Mouse (Mus musculus) small intestine, adult 10 weeks (tissue): Measurements from ENCODE around the gene Catsper3. TPM values are rescaled to one million over a fixed set of nuclear protein-coding genes. Genes with fewer than 3 reads are reported as not detected.

Experiments used
- polyA plus RNA-seq: library from polyadenylated mRNA; stranded (reverse); fragments of 350-450 nt; fragmentation: Illumina TruSeq; extraction: RNeasy Lipid Tissue Mini Kit (QIAGEN cat#74804); gene quantifications from one replicate; pipeline ENCODE4 v1.2.3, GENCODE M21; 2014; ENCODE audit warnings: low replicate concordance

Catsper3 gene
- not detected for polyA plus RNA-seq

DNA sequence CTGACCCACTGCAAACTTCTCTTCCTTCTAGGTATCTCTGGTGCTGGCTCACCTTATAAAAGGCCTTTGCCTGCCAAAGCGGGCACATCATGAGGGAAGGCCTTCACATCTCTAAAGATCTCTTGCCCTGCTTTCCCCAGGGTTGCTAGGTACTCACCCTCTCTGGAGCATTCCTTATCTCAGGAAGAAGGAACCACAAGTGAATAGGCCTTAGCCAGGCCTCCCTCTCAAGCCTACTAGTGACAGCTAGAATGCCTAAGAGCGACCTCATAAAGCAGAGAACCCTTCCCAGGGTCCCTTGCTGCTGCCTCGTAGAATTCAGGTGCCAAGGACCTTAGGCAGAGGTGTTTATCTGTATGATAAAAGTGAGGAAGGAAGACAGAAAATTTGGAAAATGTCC is at the start of gene Catsper3:
Gene Catsper3 (plus strand): TSS at position 301 of the 400 bp plus-strand sequence.

GRCm38 (mm10) chr13:55836142-55836625 is 51.8 kb downstream of the Catsper3 start, which contains the start of gene Pitx1:
Gene Pitx1 (minus strand): TSS chr13:55836192.

Other genes with a start within 250 kb of the Catsper3 start
- 1.0 TPM for gene Ddx41, start 247.9 kb upstream of the Catsper3 start, polyA plus RNA-seq
- gene Fam193b, start 213.4 kb upstream of the Catsper3 start, polyA plus RNA-seq, result 3.7 TPM
- 22.9 TPM for gene Tmed9, start 210.8 kb upstream of the Catsper3 start, polyA plus RNA-seq
- gene B4galt7, start 184.7 kb upstream of the Catsper3 start, polyA plus RNA-seq, result 1.4 TPM
- gene Caml, start 161.6 kb upstream of the Catsper3 start, polyA plus RNA-seq, result 48.8 TPM
- gene Ddx46, start 149.5 kb upstream of the Catsper3 start, polyA plus RNA-seq, result 63.4 TPM
- gene B230219D22Rik, start 91.4 kb upstream of the Catsper3 start, polyA plus RNA-seq, result 83.1 TPM
- gene Txndc15, start 69.9 kb upstream of the Catsper3 start, polyA plus RNA-seq, result 83.0 TPM
- gene Pcbd2, start 57.2 kb upstream of the Catsper3 start, polyA plus RNA-seq, result 12.2 TPM
- gene Pitx1, start 51.6 kb downstream of the Catsper3 start, polyA plus RNA-seq, result not detected